Mouse (Mus musculus) forebrain, embryonic 14.5 days (tissue): ENCODE results near the gene Igf2bp1. TPM values are rescaled to one million over a fixed set of nuclear protein-coding genes. Genes with fewer than 3 reads are reported as not detected.

Experiments
- ATAC-seq: fragments of 200-750 bp; cut with Nextera tagmentation; 2 replicates; pipeline ENCODE4 v1.8.0; 2017; ENCODE audit warnings: mild to moderate bottlenecking, moderate library complexity
- DNase-seq: peaks from one replicate; pipeline ENCODE4 v3.0.0-alpha.2; 2015; ENCODE audit warnings: low spot score
- H3K27ac ChIP-seq: fragments of 300-500 bp; sonication (generic); 2 replicates; pipeline ENCODE4 v1.5.1; 2014; ENCODE audit warnings: low read depth, mild to moderate bottlenecking, control low read depth, low read length, moderate library complexity
- H3K27me3 ChIP-seq: fragments of 300-500 bp; sonication (generic); replicated peaks from 2 replicates; pipeline ENCODE4 v1.6.1; 2014; ENCODE audit warnings: low read length, control low read depth, mixed read lengths; ENCODE audit not compliant: control insufficient read depth, insufficient read depth
- H3K36me3 ChIP-seq: fragments of 300-500 bp; sonication (generic); 2 replicates; pipeline ENCODE4 v1.6.1; 2014; ENCODE audit warnings: low read length, control low read depth; ENCODE audit not compliant: control insufficient read depth, insufficient read depth
- H3K4me1 ChIP-seq: fragments of 300-500 bp; sonication (generic); 2 replicates; pipeline ENCODE4 v1.6.1; 2014; ENCODE audit warnings: antibody characterized with exemption, low read length, control low read depth; ENCODE audit not compliant: control insufficient read depth, insufficient read depth
- H3K4me2 ChIP-seq: fragments of 300-500 bp; sonication (generic); 2 replicates; pipeline ENCODE4 v1.6.1; 2014; ENCODE audit warnings: mild to moderate bottlenecking, control low read depth, low read length
- H3K4me3 ChIP-seq: fragments of 300-500 bp; sonication (generic); 2 replicates; pipeline ENCODE4 v1.5.1; 2014; ENCODE audit warnings: low read depth, low read length, control low read depth
- H3K9ac ChIP-seq: fragments of 300-500 bp; sonication (generic); 2 replicates; pipeline ENCODE4 v1.6.1; 2014; ENCODE audit warnings: mild to moderate bottlenecking, low read length, control low read depth, moderate library complexity
- H3K9me3 ChIP-seq: fragments of 300-500 bp; sonication (generic); replicated peaks from 2 replicates; pipeline ENCODE4 v1.6.1; 2016; ENCODE audit warnings: low read length, control low read depth, mixed read lengths; ENCODE audit not compliant: control insufficient read depth
- WGBS: fragments of 180-500 bp; shearing (Covaris S2); extraction: QIAGEN DNeasy Blood & Tissue Kit; methylation state at CpG from one replicate; pipeline ENCODE4 v1.1.7; 2014; 5-methylcytosine and 5-hydroxymethylcytosine counted together
- polyA plus RNA-seq: library from polyadenylated mRNA; unstranded; fragments of >200 nt; fragmentation: Nextera tagmentation; extraction: Ambion mirVana; gene quantifications from 2 replicates; pipeline ENCODE4 v1.2.1, GENCODE M21; 2014

Gene Igf2bp1
- polyA plus RNA-seq, result 14.6 and 15.3 TPM in 2 replicates

DNA sequence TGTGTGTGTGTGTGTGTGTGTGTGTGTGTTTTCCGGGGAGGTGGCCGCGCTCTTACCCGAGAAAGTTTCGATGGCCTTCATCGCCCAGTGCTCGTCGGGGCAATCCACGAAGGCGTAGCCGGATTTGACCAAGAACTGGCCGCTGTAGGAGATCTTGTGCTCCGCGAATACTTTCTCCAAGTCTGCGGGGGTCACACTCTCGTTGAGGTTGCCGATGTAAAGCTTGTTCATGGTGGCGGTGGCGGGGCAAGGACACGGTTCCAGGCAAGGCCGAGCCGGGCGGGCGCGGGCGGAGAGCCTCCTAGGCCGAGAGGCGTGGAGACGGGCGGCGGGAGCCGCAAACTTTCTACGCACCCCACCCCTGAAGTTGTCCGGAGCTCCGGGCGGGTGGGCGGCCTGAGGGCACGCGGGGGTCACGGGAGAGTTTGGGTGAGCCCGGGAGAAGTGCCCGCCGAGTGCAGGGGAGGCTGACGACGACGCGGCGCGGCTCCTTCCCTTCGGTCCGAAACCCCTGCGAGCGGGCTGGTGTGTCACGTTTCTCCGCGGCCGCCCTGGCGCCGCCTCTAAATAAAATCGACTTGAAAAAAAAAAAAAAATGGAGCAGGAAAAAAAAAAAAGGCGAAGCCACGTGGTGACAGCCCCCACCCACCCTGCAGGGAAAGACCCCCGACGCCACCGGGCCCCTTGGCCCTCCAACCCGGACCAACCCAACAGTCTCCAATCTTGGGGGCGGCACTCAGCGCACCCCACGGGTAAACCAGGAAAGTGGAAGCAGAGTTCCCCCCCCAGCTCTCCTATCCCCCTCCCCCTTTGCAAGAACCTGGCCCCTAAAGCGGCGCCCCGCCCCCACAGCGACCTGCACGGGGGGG, at the start of gene Igf2bp1:
Igf2bp1 (minus strand) TSS at position 538 of the 869 bp plus-strand sequence.
- peak; percentile 90 for DNase-seq
- H3K9me3 ChIP-seq, result no peaks in the 10 kb centered on the region
- H3K4me1 ChIP-seq, result peaks cover 18% of the 10 kb centered on the region
- H3K4me2 ChIP-seq, result peak within 1 kb of the TSS; percentile 67
- ATAC-seq, result peak; percentile 64
- peak within 1 kb of the TSS; percentile 96 for H3K27ac ChIP-seq
- under 1% methylated on average over 69 of the region's 74 CpGs for WGBS
- H3K27me3 ChIP-seq, result no peaks in the 10 kb centered on the region
- H3K4me3 ChIP-seq, result peak within 1 kb of the TSS; percentile 85
- H3K9ac ChIP-seq, result peak within 1 kb of the TSS; percentile 93
- no peaks in the 10 kb centered on the region for H3K36me3 ChIP-seq

GRCm38 (mm10) chr11:96050854-96051253, 45.1 kb upstream of the Igf2bp1 start:
- Histone ChIP-seq H3K4me3 (no peak overlapping the region), H3K27me3 (no peaks in the 10 kb centered on the region), H3K9me3 (no peaks in the 10 kb centered on the region), H3K27ac (no peak overlapping the region), H3K4me1 (no peaks in the 10 kb centered on the region), H3K9ac (no peak overlapping the region), H3K36me3 (peaks cover 90% of the 10 kb centered on the region), H3K4me2 (no peak overlapping the region)
- WGBS, result 96% methylated on average over 3 of the region's 3 CpGs
- ATAC-seq (no peak), DNase-seq (no peak)

- Histone ChIP-seq H3K36me3 (peaks cover 88% of the 10 kb centered on the region), H3K4me1 (no peaks in the 10 kb centered on the region), H3K27me3 (no peaks in the 10 kb centered on the region), H3K9me3 (no peaks in the 10 kb centered on the region), H3K27ac (no peak overlapping the region), H3K9ac (no peak overlapping the region), H3K4me2 (no peak overlapping the region), H3K4me3 (no peak overlapping the region)
- ATAC-seq, result no peak
- DNase-seq, result no peak
- 81% methylated on average over 4 of the region's 4 CpGs for WGBS
These were observed 44.2 kb upstream of the Igf2bp1 start for GRCm38 (mm10) chr11:96049939-96050338.

- Histone ChIP-seq H3K9ac (no peak overlapping the region), H3K36me3 (peaks cover 89% of the 10 kb centered on the region), H3K4me3 (no peak overlapping the region), H3K4me2 (no peak overlapping the region), H3K4me1 (no peaks in the 10 kb centered on the region), H3K27ac (no peak overlapping the region), H3K27me3 (no peaks in the 10 kb centered on the region), H3K9me3 (no peaks in the 10 kb centered on the region)
- WGBS, result 85% methylated on average over 4 of the region's 4 CpGs
- ATAC-seq (no peak), DNase-seq (no peak)
These were observed 42.0 kb upstream of the Igf2bp1 start for GRCm38 (mm10) chr11:96047469-96048373.

- Histone ChIP-seq H3K36me3 (peaks cover 87% of the 10 kb centered on the region), H3K4me3 (no peak overlapping the region), H3K9ac (no peak overlapping the region), H3K9me3 (no peaks in the 10 kb centered on the region), H3K27me3 (no peaks in the 10 kb centered on the region), H3K27ac (no peak overlapping the region), H3K4me1 (no peaks in the 10 kb centered on the region), H3K4me2 (no peak overlapping the region)
- ATAC-seq (no peak), DNase-seq (no peak)
- 82% methylated on average over 2 of the region's 2 CpGs for WGBS
These were observed 41.1 kb upstream of the Igf2bp1 start for GRCm38 (mm10) chr11:96046793-96047192.

GRCm38 (mm10) chr11:96046028-96046427, 40.3 kb upstream of the Igf2bp1 start:
- Histone ChIP-seq H3K9ac (no peak overlapping the region), H3K36me3 (peaks cover 81% of the 10 kb centered on the region), H3K4me2 (no peak overlapping the region), H3K9me3 (no peaks in the 10 kb centered on the region), H3K4me3 (no peak overlapping the region), H3K27me3 (no peaks in the 10 kb centered on the region), H3K27ac (no peak overlapping the region), H3K4me1 (no peaks in the 10 kb centered on the region)
- DNase-seq, result no peak
- 89% methylated on average over 8 of the region's 8 CpGs for WGBS
- ATAC-seq, result no peak

DNA sequence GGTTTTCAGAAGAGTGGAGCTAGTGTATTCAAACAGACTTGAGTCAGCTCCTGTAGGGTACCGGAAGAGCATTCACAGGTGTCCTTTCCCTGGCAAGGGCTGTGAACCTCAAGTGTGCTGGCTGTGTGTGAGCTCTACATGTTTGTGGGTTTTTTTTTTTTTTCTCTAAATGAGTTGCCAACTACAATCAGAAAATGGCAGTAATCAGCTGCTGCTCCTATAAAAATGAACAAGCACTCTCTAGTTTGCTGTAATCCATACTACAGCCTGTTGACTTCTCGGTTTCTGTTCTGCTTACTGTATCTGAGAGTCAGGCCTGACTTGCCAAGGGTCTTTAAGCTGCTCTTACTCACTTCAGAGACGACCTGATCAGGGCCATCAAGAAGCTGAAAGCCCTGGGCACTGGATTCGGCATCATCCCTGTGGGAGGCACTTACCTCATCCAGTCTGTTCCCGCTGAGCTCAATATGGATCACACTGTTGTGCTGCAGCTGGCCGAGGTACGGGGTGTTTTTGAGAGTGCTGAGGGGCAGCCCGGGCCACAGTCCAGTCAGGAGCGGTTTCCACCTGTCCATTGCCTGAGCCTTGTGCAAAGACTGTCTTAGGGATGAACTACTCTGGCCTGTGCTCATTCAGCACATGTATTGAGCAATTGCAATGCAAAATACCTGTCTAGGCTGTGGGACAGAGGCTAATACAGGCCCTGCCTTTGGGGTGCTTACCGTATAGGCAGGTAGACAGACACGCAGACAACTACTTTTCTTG, 39.2 kb upstream of the Igf2bp1 start:
- ATAC-seq, result no peak
- no peak for DNase-seq

GRCm38 (mm10) chr11:96038560-96038959, 32.8 kb upstream of the Igf2bp1 start:
- Histone ChIP-seq H3K9ac (no peak overlapping the region), H3K36me3 (peaks cover 28% of the 10 kb centered on the region), H3K9me3 (no peaks in the 10 kb centered on the region), H3K27ac (no peak overlapping the region), H3K4me2 (no peak overlapping the region), H3K4me1 (peaks cover 16% of the 10 kb centered on the region), H3K4me3 (no peak overlapping the region), H3K27me3 (no peaks in the 10 kb centered on the region)
- WGBS, result 91% methylated on average over 1 of the region's 1 CpGs
- DNase-seq (no peak), ATAC-seq (no peak)

More for the DNA sequence above, 39.2 kb upstream of the Igf2bp1 start:
- H3K27me3 ChIP-seq, result no peaks in the 10 kb centered on the region
- no peak overlapping the region for H3K4me2 ChIP-seq
- H3K9ac ChIP-seq, result no peak overlapping the region
- no peaks in the 10 kb centered on the region for H3K9me3 ChIP-seq
- H3K27ac ChIP-seq, result no peak overlapping the region
- WGBS, result 89% methylated on average over 11 of the region's 11 CpGs
- H3K36me3 ChIP-seq, result peaks cover 71% of the 10 kb centered on the region
- H3K4me3 ChIP-seq, result no peak overlapping the region
- H3K4me1 ChIP-seq, result no peaks in the 10 kb centered on the region
